In genomic region chr1:177051366-177051963, GRCm38 (mm10) we compare ENCODE assay signal across 15 mouse cellular contexts.
DNase-seq lines count a peak whose midpoint lies in the region; ATAC-seq and TF ChIP-seq lines count a peak whose summit lies in the region.
"Had no signal": no experiment of that assay in that cellular context is flagged by ENCODE, and none has a peak within 500 bp of the region (broad histone marks: within the 10 kb centered on the region; RNA-seq: fewer than 3 reads in every experiment).

No protein-coding gene starts in this region.

- TF ChIP-seq POLR2A in embryonic fibroblast, embryonic 13.5 days (IDR thresholded peaks at IDR 0.05; ENCODE audit: low read depth, low read length), result no peak
- no peak for TF ChIP-seq POLR2A in myocyte (IDR thresholded peaks at IDR 0.05; ENCODE audit: insufficient read length, low read depth)

- ATAC-seq in forebrain, embryonic 14.5 days, result no peak; the same call in 1 of the 2 replicates
- no peak for ATAC-seq in lung, postnatal 0 days
- ATAC-seq: activated CD4-positive, CD25-positive, alpha-beta regulatory T cell, adult 4 months; hindbrain, postnatal 0 days had no signal

- H3K27me3 ChIP-seq in forebrain, embryonic 14.5 days (replicated peaks; ENCODE audit: control insufficient read depth, insufficient read depth, low read length), result no peaks in the 10 kb centered on the region
- H3K27me3 ChIP-seq in forebrain, embryonic 10.5 days (ENCODE audit: poor library complexity, severe bottlenecking), result no peaks in the 10 kb centered on the region
- H3K27me3 ChIP-seq in lung, postnatal 0 days (replicated peaks; ENCODE audit: insufficient read depth, low read length), result no peaks in the 10 kb centered on the region
- no peaks in the 10 kb centered on the region for H3K27me3 ChIP-seq in myocyte (ENCODE audit: control insufficient read depth, insufficient read depth, insufficient read length)
- H3K27me3 ChIP-seq: heart, embryonic 12.5 days had no signal

- 64% methylated on average over 11 of the region's 11 CpGs for WGBS in forebrain, embryonic 14.5 days
- 88% methylated on average over 11 of the region's 11 CpGs for WGBS in forebrain, embryonic 10.5 days
- 55% methylated on average over 11 of the region's 11 CpGs for WGBS in lung, postnatal 0 days

- H3K27ac ChIP-seq in forebrain, embryonic 14.5 days (ENCODE audit: low read depth, low read length), result peak overlapping the region; percentile 74
- H3K27ac ChIP-seq in forebrain, embryonic 10.5 days, result no peak overlapping the region
- H3K27ac ChIP-seq in lung, postnatal 0 days (ENCODE audit: low read length), result no peak overlapping the region
- H3K27ac ChIP-seq in embryonic fibroblast, embryonic 13.5 days (ENCODE audit: insufficient read depth, low read length), result peak overlapping the region; percentile 51
- H3K27ac ChIP-seq: hindbrain, postnatal 0 days had no signal

- H3K4me2 ChIP-seq in forebrain, embryonic 14.5 days (ENCODE audit: low read length), result no peak overlapping the region
- no peak overlapping the region for H3K4me2 ChIP-seq in lung, postnatal 0 days (replicated peaks; ENCODE audit: low read depth, low read length)
- H3K4me2 ChIP-seq in myocyte (ENCODE audit: low read depth), result peak overlapping the region; percentile 68
- H3K4me2 ChIP-seq: heart, embryonic 12.5 days had no signal

- H3K79me2 ChIP-seq in myocyte (ENCODE audit: control insufficient read depth, insufficient read depth), result no peaks in the 10 kb centered on the region

- no peak for TF ChIP-seq CTCF in lung, postnatal 0 days (IDR thresholded peaks at IDR 0.05)
- no peak for TF ChIP-seq CTCF in embryonic fibroblast, embryonic 13.5 days (IDR thresholded peaks at IDR 0.05; ENCODE audit: borderline replicate concordance, insufficient read depth, low read length)

- no peaks in the 10 kb centered on the region for H3K9me3 ChIP-seq in forebrain, embryonic 14.5 days (replicated peaks; ENCODE audit: control insufficient read depth, low read length)
- H3K9me3 ChIP-seq in forebrain, embryonic 10.5 days, result no peaks in the 10 kb centered on the region
- H3K9me3 ChIP-seq in lung, postnatal 0 days (ENCODE audit: low read length), result no peaks in the 10 kb centered on the region
- H3K9me3 ChIP-seq: heart, embryonic 12.5 days had no signal

- H3K36me3 ChIP-seq in forebrain, embryonic 14.5 days (ENCODE audit: control insufficient read depth, insufficient read depth, low read length), result peaks cover 8% of the 10 kb centered on the region; the same call in 1 of the 2 replicates
- peaks cover 10% of the 10 kb centered on the region; the same call in 1 of the 2 replicates for H3K36me3 ChIP-seq in forebrain, embryonic 10.5 days (replicated peaks)
- H3K36me3 ChIP-seq in lung, postnatal 0 days (ENCODE audit: insufficient read depth, low read length), result no peaks in the 10 kb centered on the region
- H3K36me3 ChIP-seq in myocyte (ENCODE audit: control insufficient read depth, insufficient read depth), result peaks cover 5% of the 10 kb centered on the region
- H3K36me3 ChIP-seq: heart, embryonic 12.5 days had no signal

- no peak for TF ChIP-seq EP300 in lung, postnatal 0 days (IDR thresholded peaks at IDR 0.05)

- no peak overlapping the region for H3K4me3 ChIP-seq in forebrain, embryonic 14.5 days (ENCODE audit: low read depth, low read length)
- H3K4me3 ChIP-seq in forebrain, embryonic 10.5 days, result no peak overlapping the region
- H3K4me3 ChIP-seq in lung, postnatal 0 days (ENCODE audit: low read depth, low read length), result no peak overlapping the region
- no peak overlapping the region for H3K4me3 ChIP-seq in embryonic fibroblast, embryonic 13.5 days (ENCODE audit: insufficient read depth, low read length)
- no peak overlapping the region for H3K4me3 ChIP-seq in myocyte
- H3K4me3 ChIP-seq: heart, embryonic 12.5 days had no signal

- H3ac ChIP-seq in myocyte (ENCODE audit: control insufficient read depth, insufficient read length), result no peak overlapping the region

- peaks cover 9% of the 10 kb centered on the region for H3K4me1 ChIP-seq in forebrain, embryonic 14.5 days (ENCODE audit: control insufficient read depth, insufficient read depth, low read length)
- peaks cover 4% of the 10 kb centered on the region; the same call in 1 of the 2 replicates for H3K4me1 ChIP-seq in forebrain, embryonic 10.5 days
- no peaks in the 10 kb centered on the region for H3K4me1 ChIP-seq in lung, postnatal 0 days (ENCODE audit: insufficient read depth, low read depth, low read length)
- no peaks in the 10 kb centered on the region for H3K4me1 ChIP-seq in embryonic fibroblast, embryonic 13.5 days (ENCODE audit: control insufficient read depth, insufficient read depth, low read length)
- H3K4me1 ChIP-seq: heart, embryonic 12.5 days had no signal

- DNase-seq in forebrain, embryonic 14.5 days (ENCODE audit: low spot score), result peak; percentile 68
- DNase-seq in forebrain, embryonic 10.5 days (ENCODE audit: extremely low spot score, low spot score), result no peak
- DNase-seq in lung, postnatal 0 days (ENCODE audit: low spot score), result peak; percentile 33
- no peak for DNase-seq in lung, postnatal 36 days
- DNase-seq in adipocyte (ENCODE audit: low spot score), result no peak
- DNase-seq: adrenal gland, postnatal 36 days; gastrocnemius, postnatal 36 days; heart, postnatal 36 days; kidney, adult 18-20 months; kidney, postnatal 25 days had no signal

- no peak overlapping the region; the same call in 1 of the 2 replicates for H3K9ac ChIP-seq in forebrain, embryonic 14.5 days (ENCODE audit: low read length)
- H3K9ac ChIP-seq in lung, postnatal 0 days (replicated peaks; ENCODE audit: low read depth), result no peak overlapping the region
- H3K9ac ChIP-seq: heart, embryonic 12.5 days had no signal

TF ChIP-seq in myocyte, 11 proteins besides CTCF, POLR2A, EP300 and RAD21:
- TF ChIP-seq USF1 (IDR thresholded peaks at IDR 0.05; ENCODE audit: low read depth) (no peak), MAX (IDR thresholded peaks at IDR 0.05; ENCODE audit: low read depth) (no peak), MYOG (IDR thresholded peaks at IDR 0.05; ENCODE audit: control insufficient read depth in 1 of 3, insufficient read depth in 1 of 3, insufficient read length in 2 of 3, low read depth in 2 of 3) (no peak), TCF12 (IDR thresholded peaks at IDR 0.05; ENCODE audit: insufficient read depth, poor library complexity, severe bottlenecking) (peak; percentile 14), TCF3 (IDR thresholded peaks at IDR 0.05; ENCODE audit: insufficient read length, low read depth) (no peak), CEBPB (IDR thresholded peaks at IDR 0.05; ENCODE audit: insufficient read depth, poor library complexity, severe bottlenecking) (0 out of 2 replicates have a peak, but pooled peaks have one; percentile 13), E2F4 (IDR thresholded peaks at IDR 0.05; ENCODE audit: insufficient read depth) (no peak)
TF ChIP-seq in myocyte: peak in this region for 2.

Comparison
In these comparisons a context has a peak if more than half of its experiments do, and no peak if none do; other contexts are left out.
1. DNase-seq: peak in forebrain, embryonic 14.5 days (single experiment) and lung, postnatal 0 days (single experiment); none in forebrain, embryonic 10.5 days (single experiment), lung, postnatal 36 days (single experiment) and adipocyte (single experiment).
2. H3K27ac ChIP-seq: peak in forebrain, embryonic 14.5 days (single experiment) and embryonic fibroblast, embryonic 13.5 days (single experiment); none in forebrain, embryonic 10.5 days (single experiment) and lung, postnatal 0 days (single experiment).